Mouse (Mus musculus) macrophage (primary cell): ENCODE measurements around the gene Myh15. TPM values are rescaled to one million over a fixed set of nuclear protein-coding genes. Genes with fewer than 3 reads are reported as not detected.

Experiments used
- H3K27ac ChIP-seq: fragments of 350-480 bp; formaldehyde crosslinking; 2 replicates; pipeline ENCODE4 v1.9.0; 2021
- H3K36me3 ChIP-seq: fragments of 350-480 bp; formaldehyde crosslinking; 2 replicates; pipeline ENCODE4 v1.9.0; 2021; ENCODE audit errors: inconsistent target
- H3K4me3 ChIP-seq: fragments of 350-480 bp; formaldehyde crosslinking; 2 replicates; pipeline ENCODE4 v1.9.0; 2021; ENCODE audit errors: inconsistent target
- H3K79me2 ChIP-seq: fragments of 350-480 bp; formaldehyde crosslinking; 2 replicates; pipeline ENCODE4 v1.9.0; 2021; ENCODE audit errors: inconsistent target
- WGBS: methylation state at CpG from one replicate; pipeline ENCODE4 v1.1.7; 2026; ENCODE audit warnings: inconsistent platforms; ENCODE audit not compliant: missing documents; 5-methylcytosine and 5-hydroxymethylcytosine counted together
- polyA plus RNA-seq: library from polyadenylated mRNA; stranded (reverse); fragments of 250-400 nt; gene quantifications from 3 replicates; pipeline ENCODE4 v1.2.4, GENCODE M21; 2018; ENCODE audit warnings: inconsistent platforms
- total RNA-seq, 78 experiments: library from RNA; depleted of rRNA; stranded (reverse); fragments of 250-400 nt; gene quantifications; 1 replicate in 9 of 78; 2 replicates in 24 of 78; 3 replicates in 43 of 78; 4 replicates in 2 of 78; pipeline ENCODE4 v1.2.4; 2018; ENCODE audit warnings: inconsistent platforms in 56 of 78

Myh15 gene
- total RNA-seq (2018; cell fraction: chromatin; rRNA removed): under 1 TPM in 7 of 26 experiments, not detected in 19; 0.08 to 0.33 (median 0.12) TPM
- under 1 TPM in 7 of 26 experiments, not detected in 19; under 0.01 to 0.03 (median under 0.01) TPM for total RNA-seq (2018; cell fraction: cytosol; rRNA removed)
- under 1 TPM in 6 of 26 experiments, not detected in 20; 0.06 to 0.10 (median 0.08) TPM for total RNA-seq (2018; cell fraction: nucleus; rRNA removed)
- polyA plus RNA-seq: 0.01 TPM in 1 of 3 replicates, not detected in the others

DNA sequence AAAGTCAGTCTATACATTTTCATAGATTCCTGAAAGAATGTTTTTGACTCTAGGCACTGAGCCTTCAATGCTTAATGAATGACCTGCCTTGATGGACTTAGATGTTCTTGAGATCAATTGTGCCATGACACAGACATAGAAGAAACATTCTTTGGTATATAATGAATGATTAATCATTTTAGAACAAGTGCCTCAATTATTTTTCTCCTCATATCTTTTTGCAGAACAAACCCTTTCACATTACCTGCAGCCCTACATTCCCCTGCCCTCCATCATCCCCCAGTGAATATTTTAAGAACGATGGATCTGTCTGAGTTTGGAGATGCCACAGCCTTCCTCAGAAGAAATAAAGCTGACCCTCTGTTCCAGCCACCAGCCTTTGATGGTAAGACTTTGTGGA lies at the start of gene Myh15:
TSS of gene Myh15 (plus strand) at position 301 of the 400 bp plus-strand sequence.
- no peaks in the 10 kb centered on the region for H3K79me2 ChIP-seq
- no peaks in the 10 kb centered on the region for H3K36me3 ChIP-seq
- H3K4me3 ChIP-seq: no peak within 1 kb of the TSS
- no peak within 1 kb of the TSS for H3K27ac ChIP-seq
- WGBS: 100% methylated on average over 1 of the region's 1 CpGs

DNA sequence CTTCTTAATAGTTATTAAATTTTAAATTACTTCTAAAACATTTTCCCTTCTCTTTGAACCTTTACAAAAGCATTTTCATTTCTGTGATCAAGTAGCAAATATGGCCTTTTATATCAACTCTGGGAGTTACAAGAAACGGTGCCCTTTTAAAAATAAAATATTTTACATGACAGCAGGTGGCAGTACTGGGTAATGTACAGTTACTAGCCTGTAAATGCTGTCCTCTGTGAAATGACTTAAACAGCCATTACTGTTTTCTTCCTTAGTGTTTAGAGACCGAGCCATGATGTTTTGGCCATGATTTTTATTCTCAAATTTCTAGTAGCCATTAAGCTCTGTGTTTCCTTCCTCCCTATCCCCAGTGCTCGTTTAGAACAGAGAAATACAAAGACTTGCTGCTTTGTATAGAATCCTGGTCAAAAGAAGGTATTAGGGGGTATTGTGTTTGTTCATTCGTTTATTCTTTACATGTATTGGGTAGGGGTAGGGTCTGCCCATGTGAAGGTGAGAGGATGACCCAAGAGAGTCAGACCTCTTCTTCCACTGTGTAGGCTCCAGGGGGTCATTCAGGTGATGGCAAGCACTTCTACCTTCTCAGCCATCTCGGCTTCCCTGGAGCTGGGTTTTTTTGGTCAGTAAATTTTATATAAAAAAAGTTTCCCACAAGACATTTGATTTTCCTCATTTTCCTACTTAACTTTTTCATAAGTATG lies 40.5 kb upstream of the Myh15 start:
- Histone ChIP-seq H3K4me3 (no peak overlapping the region), H3K79me2 (no peaks in the 10 kb centered on the region), H3K27ac (no peak overlapping the region), H3K36me3 (peaks cover 12% of the 10 kb centered on the region; the same call in 1 of the 2 replicates)
- 68% methylated on average over 5 of the region's 5 CpGs for WGBS

DNA sequence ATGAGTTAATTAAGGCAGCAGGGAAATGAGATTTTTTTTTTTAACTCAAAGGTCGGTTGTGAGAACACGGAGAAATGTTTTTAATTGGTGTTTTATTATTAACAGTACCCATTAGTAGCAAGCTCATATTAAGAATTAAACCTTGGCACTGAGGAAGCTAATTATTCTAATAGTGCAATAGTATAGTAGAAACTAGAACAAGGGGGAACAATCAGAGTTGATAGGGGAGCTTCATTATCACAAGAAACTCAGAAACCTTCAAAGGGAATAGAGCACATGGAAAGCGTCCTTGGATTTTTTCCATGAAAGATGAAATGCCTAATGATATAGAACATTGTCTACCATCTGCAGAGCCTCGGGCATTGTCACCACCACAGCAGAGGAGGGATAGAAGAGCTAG lies 21.4 kb upstream of the Myh15 start:
- Histone ChIP-seq H3K27ac (no peak overlapping the region), H3K4me3 (no peak overlapping the region), H3K36me3 (no peaks in the 10 kb centered on the region), H3K79me2 (no peaks in the 10 kb centered on the region)
- 97% methylated on average over 4 of the region's 4 CpGs for WGBS

DNA sequence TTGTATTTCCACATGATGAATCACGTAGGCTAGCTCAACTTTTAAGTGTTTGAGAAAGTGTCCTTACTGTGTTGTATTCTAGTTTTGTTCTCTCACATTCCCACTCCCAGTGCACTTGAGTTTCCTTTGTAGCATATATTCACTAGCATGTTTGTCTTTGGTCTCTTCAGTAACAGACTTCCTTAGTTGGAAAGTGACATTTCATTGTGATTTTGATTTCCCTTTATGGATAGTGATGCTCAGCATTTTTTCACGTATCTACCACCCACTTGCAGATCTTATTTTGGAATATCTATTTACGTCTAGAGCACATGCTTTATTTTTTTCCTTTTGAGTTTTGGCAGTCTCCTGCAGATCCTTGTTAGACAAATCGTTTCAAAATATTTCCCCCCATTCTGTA lies 19.5 kb upstream of the Myh15 start:
- WGBS: 92% methylated on average over 4 of the region's 4 CpGs
- Histone ChIP-seq H3K36me3 (no peaks in the 10 kb centered on the region), H3K27ac (no peak overlapping the region), H3K79me2 (no peaks in the 10 kb centered on the region), H3K4me3 (no peak overlapping the region)

DNA sequence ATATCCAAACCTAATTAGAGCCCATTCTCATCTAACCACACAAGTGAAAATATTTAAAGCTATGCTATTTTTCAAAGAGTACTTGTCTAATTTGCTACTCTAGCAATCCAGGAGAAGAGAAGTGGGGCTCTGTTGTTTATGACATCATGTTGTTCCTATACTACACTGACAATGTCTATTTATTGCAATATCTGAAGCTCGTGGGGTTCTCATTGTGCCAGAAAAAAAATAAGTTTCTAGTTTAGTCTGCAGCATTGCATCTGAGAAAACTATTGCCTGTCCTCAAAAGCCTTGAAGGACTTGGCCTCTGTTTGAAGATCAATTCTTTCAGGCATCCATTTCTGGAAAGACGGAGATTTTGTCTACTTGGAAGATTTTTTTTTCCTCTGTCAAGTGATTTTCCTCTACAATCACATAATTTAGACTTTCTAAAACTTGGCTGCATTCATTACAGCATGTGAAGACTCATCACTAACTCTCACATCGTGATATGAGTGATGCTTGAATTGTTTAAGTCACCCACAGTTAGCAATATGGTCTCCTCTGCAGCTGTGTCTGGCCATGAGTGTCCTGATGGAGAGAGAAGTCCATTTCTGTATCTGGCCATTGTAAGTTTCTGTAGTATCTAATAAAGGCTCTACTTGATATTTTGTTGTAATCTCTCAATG lies 16.6 kb upstream of the Myh15 start:
- Histone ChIP-seq H3K36me3 (no peaks in the 10 kb centered on the region), H3K4me3 (no peak overlapping the region), H3K79me2 (no peaks in the 10 kb centered on the region), H3K27ac (no peak overlapping the region)
- WGBS: 79% methylated on average over 3 of the region's 3 CpGs

DNA sequence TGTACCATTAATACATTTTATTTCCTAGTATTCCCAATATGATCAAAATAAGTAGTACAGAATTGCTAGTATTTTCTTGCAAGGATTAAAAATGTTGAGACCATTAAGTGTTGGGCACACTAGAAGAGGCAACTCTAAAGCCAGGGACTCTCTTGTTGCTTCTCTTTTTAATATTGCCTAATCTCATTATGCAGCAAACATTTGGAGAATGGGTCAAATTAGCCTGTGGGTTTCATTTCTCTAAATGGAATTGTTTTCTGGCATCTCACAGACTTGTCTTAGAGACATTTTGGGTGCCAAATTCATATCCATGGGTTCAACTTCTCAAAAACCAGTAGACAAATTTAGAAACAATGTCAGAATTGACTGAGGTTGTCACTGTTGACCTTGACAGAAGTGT lies 8.1 kb upstream of the Myh15 start:
- Histone ChIP-seq H3K36me3 (no peaks in the 10 kb centered on the region), H3K79me2 (no peaks in the 10 kb centered on the region), H3K4me3 (no peak overlapping the region), H3K27ac (no peak overlapping the region)

DNA sequence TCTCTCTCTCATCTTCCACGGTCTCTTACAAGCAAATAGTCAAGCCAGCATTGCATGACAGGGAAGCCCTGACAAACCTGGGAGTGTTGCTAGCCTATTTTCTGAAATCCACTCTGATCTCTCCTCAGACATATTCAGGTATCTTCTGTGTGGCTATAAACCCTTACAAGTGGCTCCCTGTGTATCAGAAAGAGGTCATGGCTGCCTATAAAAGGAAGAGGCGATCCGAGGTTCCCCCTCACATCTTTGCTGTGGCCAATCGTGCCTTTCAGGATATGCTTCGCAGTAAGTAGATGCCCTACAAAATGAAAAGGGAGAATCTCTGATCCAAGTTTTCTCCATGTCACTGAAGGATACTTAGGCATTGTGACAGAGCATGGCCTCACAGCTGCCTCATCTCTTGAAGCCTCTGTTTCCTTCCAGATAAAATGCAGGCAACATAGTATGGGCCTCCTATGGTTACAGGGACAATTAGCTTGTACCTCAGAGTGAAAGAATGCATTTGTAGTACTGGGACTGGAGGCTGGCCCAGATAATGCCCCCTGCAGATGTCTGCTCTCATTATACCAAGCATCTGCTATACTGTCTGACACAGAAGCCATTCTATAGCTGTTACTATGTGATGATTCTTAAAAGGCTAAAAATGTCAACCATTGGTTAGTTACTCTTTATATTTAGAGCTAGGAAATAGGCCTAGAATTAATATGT lies 12.1 kb downstream of the Myh15 start:
- no peaks in the 10 kb centered on the region for H3K36me3 ChIP-seq
- 81% methylated on average over 5 of the region's 5 CpGs for WGBS
- no peak overlapping the region for H3K4me3 ChIP-seq
- no peak overlapping the region for H3K27ac ChIP-seq
- no peaks in the 10 kb centered on the region for H3K79me2 ChIP-seq

DNA sequence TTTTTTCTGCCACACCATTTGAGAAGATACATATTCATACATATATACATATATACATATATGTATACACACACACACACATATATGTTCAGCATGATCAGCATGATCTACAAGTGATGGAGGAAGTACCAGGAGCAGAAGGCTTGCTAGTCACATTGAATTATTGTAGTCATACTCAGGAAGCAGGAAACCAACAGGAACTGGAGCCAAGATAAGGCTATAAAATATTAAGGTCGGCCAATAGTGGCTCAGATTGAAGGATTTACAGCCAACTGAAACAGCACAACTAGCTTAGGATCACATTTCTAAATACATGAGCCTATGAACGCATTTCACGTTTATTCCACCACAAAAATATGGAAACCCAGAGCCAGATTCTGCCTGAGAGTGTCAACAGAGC lies 14.0 kb downstream of the Myh15 start:
- H3K27ac ChIP-seq: no peak overlapping the region
- WGBS: 4% methylated on average over 3 of the region's 3 CpGs
- no peaks in the 10 kb centered on the region for H3K36me3 ChIP-seq
- H3K4me3 ChIP-seq: no peak overlapping the region
- H3K79me2 ChIP-seq: no peaks in the 10 kb centered on the region

DNA sequence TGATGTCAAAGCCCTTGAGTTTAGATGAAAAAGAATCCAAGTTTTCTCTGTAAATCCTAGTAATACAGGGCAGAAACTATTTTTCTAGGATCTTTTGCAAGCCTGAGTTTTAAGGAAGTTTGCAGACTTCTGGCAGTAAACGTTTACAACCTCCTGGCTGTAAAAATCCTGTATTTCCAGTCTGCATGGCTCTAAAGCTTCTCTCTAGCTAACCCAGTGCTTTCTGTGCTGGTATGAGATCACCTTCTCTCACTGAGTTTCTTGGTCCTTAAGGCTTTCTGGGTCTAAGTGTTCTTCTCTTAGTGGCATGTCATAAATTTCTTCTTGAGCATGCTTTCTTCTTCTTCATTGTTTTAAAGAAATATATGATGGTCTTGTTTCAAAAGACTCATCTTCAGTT lies 70.7 kb downstream of the Myh15 start:
- 50% methylated on average over 1 of the region's 1 CpGs for WGBS
- H3K27ac ChIP-seq: no peak overlapping the region
- no peaks in the 10 kb centered on the region for H3K79me2 ChIP-seq
- no peak overlapping the region for H3K4me3 ChIP-seq
- no peaks in the 10 kb centered on the region for H3K36me3 ChIP-seq

DNA sequence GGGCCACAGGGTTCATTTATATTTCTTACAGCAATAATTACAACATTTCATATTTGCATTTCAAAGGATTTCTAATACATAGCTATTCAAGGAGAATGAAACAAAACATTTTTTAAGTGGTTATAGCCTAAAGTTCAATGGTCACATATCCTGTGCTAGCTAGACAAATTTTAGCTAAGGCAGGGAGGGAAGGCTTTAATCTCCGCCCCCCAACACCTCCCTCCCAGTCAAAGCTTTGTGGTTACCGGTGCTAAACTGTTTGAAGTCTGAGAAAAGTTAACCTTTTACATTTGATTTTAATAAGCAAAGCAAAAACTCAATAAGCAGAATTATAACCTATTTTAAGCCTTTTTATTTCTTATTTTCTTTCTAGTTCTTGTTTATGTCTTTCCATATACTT lies 98.9 kb downstream of the Myh15 start:
- no peaks in the 10 kb centered on the region for H3K36me3 ChIP-seq
- no peak overlapping the region for H3K4me3 ChIP-seq
- 50% methylated on average over 2 of the region's 2 CpGs for WGBS
- no peaks in the 10 kb centered on the region for H3K79me2 ChIP-seq
- no peak overlapping the region for H3K27ac ChIP-seq

DNA sequence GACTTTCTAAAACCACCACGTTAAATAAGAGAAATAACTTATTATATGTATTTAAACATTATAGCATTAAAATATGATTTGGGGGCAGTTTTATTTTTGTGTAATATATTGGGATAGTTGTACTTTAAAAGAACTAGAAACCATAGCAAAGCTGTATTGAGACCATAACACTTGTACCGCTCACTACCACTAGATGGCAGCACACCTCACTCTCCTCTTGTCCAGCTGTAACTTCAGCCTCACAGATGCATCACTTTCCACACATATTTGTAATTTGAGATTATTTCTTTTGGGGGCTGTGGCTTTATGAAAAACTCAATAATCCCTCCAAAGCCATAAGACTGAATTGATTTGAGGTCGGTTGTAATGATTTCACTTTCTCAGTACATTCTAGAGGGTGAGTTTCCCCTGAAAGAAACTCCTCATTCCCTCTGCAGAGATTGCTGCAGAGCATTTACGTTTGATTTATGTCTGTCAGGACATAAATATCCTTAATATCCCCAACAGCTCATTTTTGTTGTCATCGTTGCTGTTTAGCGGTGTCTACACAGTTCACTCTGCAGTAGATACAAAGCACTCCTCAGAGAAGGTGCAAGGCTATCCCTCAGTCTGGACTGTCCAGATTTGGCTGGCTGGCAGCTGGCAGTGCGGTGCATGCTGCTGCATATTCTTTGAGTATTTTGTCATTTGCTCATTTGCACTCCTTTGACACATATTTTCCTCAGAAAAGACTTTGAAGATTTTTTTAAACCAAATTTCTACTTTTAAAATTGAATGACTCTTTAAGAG lies 107.3 kb downstream of the Myh15 start:
- no peak overlapping the region for H3K4me3 ChIP-seq
- H3K36me3 ChIP-seq: no peaks in the 10 kb centered on the region
- no peak overlapping the region for H3K27ac ChIP-seq
- WGBS: 52% methylated on average over 7 of the region's 7 CpGs
- H3K79me2 ChIP-seq: no peaks in the 10 kb centered on the region

DNA sequence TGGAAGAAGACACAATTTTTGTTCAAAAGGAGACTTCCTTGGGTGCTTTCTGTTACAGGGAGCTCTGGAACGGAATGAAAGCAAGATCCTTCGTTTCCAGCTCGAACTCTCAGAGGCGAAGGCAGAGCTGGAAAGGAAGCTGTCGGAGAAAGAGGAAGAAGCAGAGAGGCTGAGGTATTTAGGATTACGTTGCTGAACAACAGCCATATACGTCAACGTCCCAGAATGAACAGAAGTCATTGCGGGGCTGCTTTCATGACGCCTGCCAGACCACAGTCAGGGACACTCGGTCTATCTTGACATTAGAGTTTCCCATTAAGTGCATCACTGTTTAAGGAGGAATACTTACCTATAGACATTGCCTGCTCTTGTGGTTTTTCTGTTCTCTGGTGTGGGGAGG lies 108.4 kb downstream of the Myh15 start:
- H3K27ac ChIP-seq: no peak overlapping the region
- WGBS: 3% methylated on average over 11 of the region's 11 CpGs
- no peaks in the 10 kb centered on the region for H3K79me2 ChIP-seq
- no peaks in the 10 kb centered on the region for H3K36me3 ChIP-seq
- no peak overlapping the region for H3K4me3 ChIP-seq

DNA sequence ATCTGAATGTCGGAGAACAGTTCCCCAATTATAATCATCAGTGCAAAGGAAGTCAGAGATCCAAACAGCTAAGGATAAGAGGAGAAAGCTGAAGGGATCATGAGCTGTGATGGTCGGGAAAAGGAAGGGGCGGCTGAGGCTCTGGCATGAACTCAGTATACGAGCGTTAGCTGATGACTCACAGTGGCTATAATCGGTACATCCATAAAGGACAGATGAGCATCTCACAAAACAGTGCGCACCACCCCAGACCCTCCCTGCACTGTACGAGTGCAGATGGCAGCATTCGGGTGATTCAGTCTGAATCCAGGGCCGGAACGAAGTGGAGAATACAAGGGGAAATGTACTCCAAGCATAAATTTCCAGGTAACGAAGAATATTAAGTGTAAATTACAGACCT lies 110.0 kb downstream of the Myh15 start:
- Histone ChIP-seq H3K4me3 (no peak overlapping the region), H3K27ac (no peak overlapping the region), H3K79me2 (no peaks in the 10 kb centered on the region), H3K36me3 (no peaks in the 10 kb centered on the region)
- WGBS: 54% methylated on average over 12 of the region's 12 CpGs

DNA sequence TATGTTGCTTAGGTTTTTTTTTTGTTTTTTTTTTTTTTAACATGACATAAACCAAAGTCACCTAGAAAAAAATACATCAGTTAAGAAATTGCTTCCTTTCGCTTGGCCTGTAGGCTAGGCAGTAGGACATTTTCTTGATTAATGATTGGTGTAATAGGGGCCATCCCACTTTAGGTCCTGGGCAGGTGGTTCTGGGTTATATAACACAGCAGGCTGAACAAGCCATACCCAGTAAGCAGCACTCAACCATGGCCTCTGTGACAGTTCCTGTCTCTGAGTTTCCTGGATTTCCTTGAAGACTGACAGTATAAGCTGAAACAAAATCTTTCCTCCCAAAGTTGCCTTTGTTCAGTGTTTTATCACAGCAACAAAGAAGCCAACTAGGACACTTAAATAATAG lies 117.8 kb downstream of the Myh15 start:
- H3K36me3 ChIP-seq: no peaks in the 10 kb centered on the region
- no peak overlapping the region for H3K27ac ChIP-seq
- WGBS: 83% methylated on average over 1 of the region's 1 CpGs

More for the DNA sequence above, 117.8 kb downstream of the Myh15 start:
- no peaks in the 10 kb centered on the region for H3K79me2 ChIP-seq
- H3K4me3 ChIP-seq: no peak overlapping the region
